Mouse (Mus musculus) kidney, embryonic 16.5 days (tissue): Measurements from ENCODE around the gene Clmp. TPM values are rescaled to one million over a fixed set of nuclear protein-coding genes. Genes with fewer than 3 reads are reported as not detected.

Source experiments
- ATAC-seq: fragments of 200-750 bp; cut with Nextera tagmentation; 2 replicates; pipeline ENCODE4 v1.8.0; 2017; ENCODE audit warnings: moderate TSS enrichment; ENCODE audit not compliant: low FRiP score, low TSS enrichment
- H3K27ac ChIP-seq: fragments of 300-500 bp; sonication (generic); 2 replicates; pipeline ENCODE4 v1.5.1; 2014; ENCODE audit warnings: low read length
- H3K27me3 ChIP-seq: fragments of 300-500 bp; sonication (generic); 2 replicates; pipeline ENCODE4 v1.6.1; 2014; ENCODE audit warnings: low read length, control low read depth, mixed read lengths; ENCODE audit not compliant: insufficient read depth
- H3K36me3 ChIP-seq: fragments of 300-500 bp; sonication (generic); 2 replicates; pipeline ENCODE4 v1.6.1; 2014; ENCODE audit warnings: low read length, control low read depth, mixed read lengths; ENCODE audit not compliant: insufficient read depth
- H3K4me1 ChIP-seq: fragments of 300-500 bp; sonication (generic); 2 replicates; pipeline ENCODE4 v1.6.1; 2014; ENCODE audit warnings: low read length, control low read depth, mixed read lengths; ENCODE audit not compliant: insufficient read depth
- H3K4me2 ChIP-seq: fragments of 300-500 bp; sonication (generic); replicated peaks from 2 replicates; pipeline ENCODE4 v1.6.1; 2014; ENCODE audit warnings: low read depth, low read length
- H3K4me3 ChIP-seq: fragments of 300-500 bp; sonication (generic); 2 replicates; pipeline ENCODE4 v1.5.1; 2014; ENCODE audit warnings: mild to moderate bottlenecking, low read length
- H3K9ac ChIP-seq: fragments of 300-500 bp; sonication (generic); replicated peaks from 2 replicates; pipeline ENCODE4 v1.6.1; 2014; ENCODE audit warnings: low read length
- H3K9me3 ChIP-seq: fragments of 300-500 bp; sonication (generic); 2 replicates; pipeline ENCODE4 v1.6.1; 2016; ENCODE audit warnings: low read length, control low read depth
- WGBS: fragments of 180-500 bp; shearing (Covaris S2); extraction: QIAGEN DNeasy Blood & Tissue Kit; methylation state at CpG from one replicate; pipeline ENCODE4 v1.1.7; 2014; 5-methylcytosine and 5-hydroxymethylcytosine counted together
- polyA plus RNA-seq: library from polyadenylated mRNA; unstranded; fragments of >200 nt; fragmentation: Nextera tagmentation; extraction: Ambion mirVana; gene quantifications from 2 replicates; pipeline ENCODE4 v1.2.1, GENCODE M21; 2015

Clmp gene
- 28.0 and 31.3 TPM in 2 replicates for polyA plus RNA-seq

- 1% methylated on average over 48 of the region's 53 CpGs for WGBS
- Histone ChIP-seq H3K36me3 (no peaks in the 10 kb centered on the region), H3K4me2 (peak within 1 kb of the TSS; percentile 91), H3K9me3 (no peaks in the 10 kb centered on the region), H3K4me1 (peaks cover 6% of the 10 kb centered on the region; the same call in 1 of the 2 replicates), H3K27ac (peak within 1 kb of the TSS; percentile 94), H3K27me3 (peaks cover 6% of the 10 kb centered on the region; the same call in 1 of the 2 replicates), H3K4me3 (peak within 1 kb of the TSS; percentile 66), H3K9ac (peak within 1 kb of the TSS; percentile 87)
- ATAC-seq: peak; percentile 81
Measured at GRCm38 (mm10) chr9:40685801-40686420, at the start of gene Clmp. Clmp (plus strand) TSS chr9:40685962.

DNA sequence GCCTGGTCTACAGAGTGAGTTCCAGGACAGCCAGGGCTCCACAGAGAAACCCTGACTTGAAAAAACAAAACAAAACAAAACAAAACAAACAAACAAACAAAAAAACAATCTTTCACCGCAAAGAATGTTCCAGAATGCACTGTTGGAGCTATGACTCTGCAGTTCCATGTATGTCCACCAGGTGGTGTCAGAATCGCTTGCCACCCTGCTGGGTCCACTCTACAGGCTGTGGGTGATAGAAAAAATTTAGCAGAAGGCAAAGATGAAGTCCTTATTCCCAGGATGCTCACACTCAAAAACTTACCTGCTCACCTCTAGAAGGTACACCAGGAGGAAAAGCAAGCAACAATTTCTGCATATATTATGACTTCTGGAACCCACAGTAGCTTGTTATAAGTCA, 49.7 kb upstream of the Clmp start:
- Histone ChIP-seq H3K9me3 (no peaks in the 10 kb centered on the region), H3K27me3 (no peaks in the 10 kb centered on the region), H3K27ac (no peak overlapping the region), H3K9ac (no peak overlapping the region), H3K4me2 (no peak overlapping the region), H3K4me3 (no peak overlapping the region), H3K4me1 (peaks cover 18% of the 10 kb centered on the region), H3K36me3 (no peaks in the 10 kb centered on the region)
- 11% methylated on average over 2 of the region's 2 CpGs for WGBS
- ATAC-seq: peak; percentile 62; the same call in 1 of the 2 replicates

- Histone ChIP-seq H3K9me3 (no peaks in the 10 kb centered on the region), H3K27ac (no peak overlapping the region), H3K4me1 (peaks cover 11% of the 10 kb centered on the region; the same call in 1 of the 2 replicates), H3K4me3 (peak overlapping the region; percentile 48), H3K36me3 (no peaks in the 10 kb centered on the region), H3K9ac (peak overlapping the region; percentile 54), H3K4me2 (peak overlapping the region; percentile 63), H3K27me3 (no peaks in the 10 kb centered on the region)
- no peak for ATAC-seq
- WGBS: 32% methylated on average over 8 of the region's 8 CpGs
Measured at GRCm38 (mm10) chr9:40637705-40638393, 47.9 kb upstream of the Clmp start.

DNA sequence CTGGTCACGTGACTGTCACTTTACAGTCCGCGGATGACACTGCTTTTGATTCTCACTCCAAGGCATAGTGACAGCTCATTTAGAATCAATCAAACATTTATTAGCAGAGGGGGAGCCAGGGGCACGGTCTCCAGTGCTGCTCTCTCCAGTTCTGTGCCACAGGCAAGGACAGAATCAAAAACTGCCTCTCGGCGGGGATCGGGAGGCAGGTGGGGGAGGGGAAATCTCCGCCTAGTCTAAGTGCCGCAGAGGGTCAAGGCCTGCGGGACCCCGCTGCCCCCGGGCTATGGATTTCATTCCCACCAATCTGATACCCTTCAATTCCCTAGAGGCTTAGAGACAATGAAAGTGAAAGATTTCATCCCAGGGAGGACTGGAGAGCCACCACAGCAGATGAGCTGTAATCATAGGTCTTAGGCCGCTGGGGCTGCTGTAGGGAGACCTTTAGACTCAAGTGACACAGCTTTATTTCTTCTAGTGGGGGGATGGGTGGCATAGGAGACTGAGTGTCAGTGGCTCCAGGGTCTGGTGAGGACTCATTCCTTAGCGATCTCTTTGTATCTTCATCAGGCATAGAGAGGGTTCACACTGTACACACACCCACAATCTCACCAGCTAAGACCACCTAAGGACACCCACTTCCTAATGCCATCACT, 47.2 kb upstream of the Clmp start:
- Histone ChIP-seq H3K4me1 (peaks cover 11% of the 10 kb centered on the region; the same call in 1 of the 2 replicates), H3K27me3 (no peaks in the 10 kb centered on the region), H3K4me2 (peak overlapping the region; percentile 63), H3K36me3 (no peaks in the 10 kb centered on the region), H3K27ac (no peak overlapping the region), H3K4me3 (peak overlapping the region; percentile 48), H3K9me3 (no peaks in the 10 kb centered on the region), H3K9ac (peak overlapping the region; percentile 54)
- peak; percentile 44; the same call in 1 of the 2 replicates for ATAC-seq
- 4% methylated on average over 14 of the region's 14 CpGs for WGBS

- ATAC-seq: no peak
- no peaks in the 10 kb centered on the region for H3K9me3 ChIP-seq
- H3K27me3 ChIP-seq: no peaks in the 10 kb centered on the region
- H3K36me3 ChIP-seq: no peaks in the 10 kb centered on the region
- peaks cover 11% of the 10 kb centered on the region; the same call in 1 of the 2 replicates for H3K4me1 ChIP-seq
- H3K4me3 ChIP-seq: no peak overlapping the region
- no peak overlapping the region for H3K4me2 ChIP-seq
- 65% methylated on average over 10 of the region's 10 CpGs for WGBS
- H3K9ac ChIP-seq: no peak overlapping the region
- H3K27ac ChIP-seq: no peak overlapping the region
Measured at GRCm38 (mm10) chr9:40639536-40640187, 46.1 kb upstream of the Clmp start.

DNA sequence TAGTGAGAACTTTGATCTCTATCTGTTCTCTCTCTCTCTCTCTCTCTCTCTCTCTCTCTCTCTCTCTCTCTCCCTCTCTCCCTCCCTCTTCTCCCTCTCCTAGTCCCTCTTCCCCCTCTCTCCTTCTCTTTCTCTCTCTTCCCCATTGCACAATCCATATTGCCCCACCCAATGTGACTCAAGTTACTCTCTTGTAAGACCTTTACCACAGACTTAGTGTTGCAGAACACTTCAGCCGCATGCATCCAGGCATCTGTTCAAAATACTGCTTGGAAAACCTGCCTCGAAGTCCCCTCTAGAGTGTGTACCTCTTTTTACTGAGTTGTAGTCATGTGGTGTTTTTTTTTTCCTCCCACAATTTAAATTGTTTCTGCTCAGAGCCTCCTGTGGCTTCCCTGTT, 44.4 kb upstream of the Clmp start:
- ATAC-seq: no peak
- Histone ChIP-seq H3K9ac (no peak overlapping the region), H3K27me3 (no peaks in the 10 kb centered on the region), H3K4me3 (no peak overlapping the region), H3K36me3 (no peaks in the 10 kb centered on the region), H3K4me2 (no peak overlapping the region), H3K4me1 (peaks cover 11% of the 10 kb centered on the region; the same call in 1 of the 2 replicates), H3K27ac (no peak overlapping the region), H3K9me3 (no peaks in the 10 kb centered on the region)
- WGBS: 30% methylated on average over 2 of the region's 2 CpGs

DNA sequence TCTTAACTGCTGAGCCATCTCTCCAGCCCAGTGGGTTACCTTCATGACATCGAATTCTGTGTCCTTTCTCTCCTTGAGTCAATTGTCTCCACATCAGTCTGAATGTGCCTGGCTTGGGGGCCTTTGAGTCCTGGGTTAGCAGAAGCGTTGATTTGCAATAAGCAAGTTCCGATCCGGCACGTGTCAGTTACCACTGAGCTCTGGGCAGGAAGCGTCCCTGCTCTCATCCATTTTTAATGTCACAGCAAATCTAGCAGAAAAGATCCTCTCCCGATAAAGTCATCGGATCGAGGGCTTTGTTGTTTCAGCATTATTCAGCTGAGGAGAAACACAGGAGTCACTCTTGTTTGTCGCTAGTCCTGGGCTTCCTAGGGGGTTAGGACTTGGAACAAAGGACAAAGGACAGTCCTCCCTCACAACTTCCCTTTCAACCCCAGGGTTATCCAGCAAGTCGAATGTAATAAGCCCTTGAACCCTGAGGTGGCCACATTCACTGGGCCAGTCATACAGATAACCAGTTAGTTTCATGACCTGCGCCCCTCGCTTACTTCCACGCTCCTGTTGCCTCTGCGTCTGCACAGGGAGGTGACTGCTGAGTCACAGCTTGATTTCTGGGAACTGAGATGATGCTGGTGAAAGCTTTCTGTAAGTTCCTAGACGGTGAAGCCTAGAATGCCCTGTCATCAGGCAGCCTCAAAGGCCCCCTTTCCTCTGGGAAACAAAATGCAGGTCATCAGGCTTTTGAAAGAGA, 43.1 kb upstream of the Clmp start:
- no peak for ATAC-seq
- peaks cover 8% of the 10 kb centered on the region; the same call in 1 of the 2 replicates for H3K4me1 ChIP-seq
- no peaks in the 10 kb centered on the region for H3K36me3 ChIP-seq
- no peak overlapping the region for H3K9ac ChIP-seq
- H3K9me3 ChIP-seq: no peaks in the 10 kb centered on the region
- WGBS: 35% methylated on average over 16 of the region's 16 CpGs
- H3K27me3 ChIP-seq: no peaks in the 10 kb centered on the region
- no peak overlapping the region for H3K4me3 ChIP-seq
- no peak overlapping the region for H3K4me2 ChIP-seq
- no peak overlapping the region for H3K27ac ChIP-seq

GRCm38 (mm10) chr9:40649444-40649843, 36.3 kb upstream of the Clmp start:
- no peaks in the 10 kb centered on the region for H3K36me3 ChIP-seq
- H3K27ac ChIP-seq: no peak overlapping the region
- no peaks in the 10 kb centered on the region for H3K27me3 ChIP-seq
- H3K4me2 ChIP-seq: no peak overlapping the region
- no peak overlapping the region for H3K4me3 ChIP-seq
- H3K9ac ChIP-seq: no peak overlapping the region
- H3K9me3 ChIP-seq: no peaks in the 10 kb centered on the region
- 86% methylated on average over 3 of the region's 3 CpGs for WGBS
- no peak for ATAC-seq
- H3K4me1 ChIP-seq: peaks cover 3% of the 10 kb centered on the region; the same call in 1 of the 2 replicates

GRCm38 (mm10) chr9:40649983-40650382, 35.8 kb upstream of the Clmp start:
- no peak for ATAC-seq
- Histone ChIP-seq H3K4me1 (peaks cover 8% of the 10 kb centered on the region), H3K27ac (no peak overlapping the region), H3K9ac (no peak overlapping the region), H3K9me3 (no peaks in the 10 kb centered on the region), H3K36me3 (no peaks in the 10 kb centered on the region), H3K4me3 (no peak overlapping the region), H3K27me3 (no peaks in the 10 kb centered on the region), H3K4me2 (no peak overlapping the region)
- WGBS: 70% methylated on average over 6 of the region's 6 CpGs
